Mouse (Mus musculus): ENCODE measurements around the gene Trpm8.

Trpm8 gene

GRCm38 (mm10) chr1:88361085-88361484 lies 83.6 kb downstream of the Trpm8 start:
- no peak for DNase-seq

GRCm38 (mm10) chr1:88366881-88367644 lies 89.6 kb downstream of the Trpm8 start:
- peak; percentile 53 to 54 for DNase-seq

GRCm38 (mm10) chr1:88378446-88378845 lies 101.0 kb downstream of the Trpm8 start:
- DNase-seq = peak; percentile 43 to 55

- no peak for DNase-seq
These were observed 114.2 kb downstream of the Trpm8 start for GRCm38 (mm10) chr1:88391632-88392031.

- no peak for DNase-seq
These were observed 115.9 kb downstream of the Trpm8 start for GRCm38 (mm10) chr1:88393321-88393720.

GRCm38 (mm10) chr1:88403378-88403777 lies 125.9 kb downstream of the Trpm8 start:
- DNase-seq = no peak

- no peak for DNase-seq
These were observed 128.8 kb downstream of the Trpm8 start for GRCm38 (mm10) chr1:88406078-88406806.

- no peak for DNase-seq
These were observed 129.3 kb downstream of the Trpm8 start, which contains the start of gene Spp2 for GRCm38 (mm10) chr1:88406807-88407198. Gene Spp2, plus strand, starts transcription at chr1:88406961.

- no peak for DNase-seq
These were observed 130.9 kb downstream of the Trpm8 start for GRCm38 (mm10) chr1:88408340-88408739.

- DNase-seq = no peak
These were observed 134.6 kb downstream of the Trpm8 start for GRCm38 (mm10) chr1:88412013-88412412.

- no peak for DNase-seq
These were observed 141.5 kb downstream of the Trpm8 start for GRCm38 (mm10) chr1:88418943-88419342.

- no peak for DNase-seq
These were observed 144.6 kb downstream of the Trpm8 start for GRCm38 (mm10) chr1:88422045-88422444.

- DNase-seq = no peak
These were observed 145.5 kb downstream of the Trpm8 start for GRCm38 (mm10) chr1:88422846-88423395.

- peak; percentile 92 to 93 for DNase-seq
These were observed 147.3 kb downstream of the Trpm8 start for GRCm38 (mm10) chr1:88424602-88425252.

GRCm38 (mm10) chr1:88427987-88428741 lies 150.7 kb downstream of the Trpm8 start:
- no peak for DNase-seq

- no peak for DNase-seq
These were observed 152.0 kb downstream of the Trpm8 start for GRCm38 (mm10) chr1:88429413-88429812.

- no peak for DNase-seq
These were observed 153.8 kb downstream of the Trpm8 start for GRCm38 (mm10) chr1:88431262-88431661.

- DNase-seq = no peak
These were observed 155.1 kb downstream of the Trpm8 start for GRCm38 (mm10) chr1:88432601-88433000.

- peak; percentile 17 to 28 for DNase-seq
These were observed 155.8 kb downstream of the Trpm8 start for GRCm38 (mm10) chr1:88433096-88433883.

GRCm38 (mm10) chr1:88434057-88434456 lies 156.6 kb downstream of the Trpm8 start:
- no peak for DNase-seq

All from cerebellum, postnatal 10 days (tissue).